Mouse (Mus musculus) CH12.LX (cell line): ENCODE data around the gene Kdelr1. TPM values are rescaled to one million over a fixed set of nuclear protein-coding genes. Genes with fewer than 3 reads are reported as not detected.
A peak's percentile ranks its signal among the peaks of the same experiment; 100 is the strongest.
"Not testable (repeated sequence)": the region's sequence is repeated elsewhere in the genome, so short reads cannot be mapped to it uniquely, and the experiment has no call there.

Experiments
- DNase-seq: peaks from one replicate; pipeline ENCODE4 v3.0.0-alpha.2; 2013; ENCODE audit errors: extremely low read depth
- H3K27ac ChIP-seq: 2 replicates; pipeline ENCODE4 v1.5.1; 2012; ENCODE audit warnings: low read depth, mild to moderate bottlenecking, control low read depth, moderate library complexity; ENCODE audit not compliant: insufficient read depth
- H3K27me3 ChIP-seq: replicated peaks from 2 replicates; pipeline ENCODE3; 2012; ENCODE audit warnings: inconsistent platforms
- H3K36me3 ChIP-seq, 2 experiments: replicated peaks in 1 of 2; 2 replicates each; pipeline versions ENCODE3 to v1.6.1; 2012; ENCODE audit warnings: inconsistent platforms in 1 of 2, low read length in 1 of 2, mild to moderate bottlenecking in 1 of 2, mixed read lengths in 1 of 2, moderate library complexity in 1 of 2; ENCODE audit not compliant: control insufficient read depth in 1 of 2, insufficient read depth in 1 of 2
- H3K4me1 ChIP-seq, 2 experiments: 2 replicates each; pipeline ENCODE4 v1.6.1; 2012; ENCODE audit warnings: inconsistent platforms in 1 of 2, moderate library complexity in 1 of 2; ENCODE audit not compliant: insufficient read depth in 2 of 2, control insufficient read depth in 1 of 2
- H3K4me2 ChIP-seq: 2 replicates; pipeline ENCODE4 v1.6.1; 2012; ENCODE audit warnings: low read depth, mild to moderate bottlenecking, control low read depth; ENCODE audit not compliant: poor library complexity, insufficient read depth, severe bottlenecking
- H3K4me3 ChIP-seq, 3 experiments: fragments of 150-350 bp in 1 of 3; sonication (generic) in 1 of 3; replicated peaks in 1 of 3; 2 replicates each; pipeline versions ENCODE3 to v1.5.1; 2011 to 2012; ENCODE audit warnings: low read depth in 2 of 3, low read length in 2 of 3, mild to moderate bottlenecking in 2 of 3, moderate library complexity in 2 of 3, control low read depth in 1 of 3, improper control_type of control experiment in 1 of 3, inconsistent platforms in 1 of 3, mixed read lengths in 1 of 3; ENCODE audit not compliant: poor library complexity in 1 of 3
- H3K79me2 ChIP-seq: replicated peaks from 2 replicates; pipeline ENCODE4 v1.6.1; 2012; ENCODE audit warnings: mild to moderate bottlenecking, moderate library complexity; ENCODE audit not compliant: control insufficient read depth, poor library complexity, insufficient read depth, severe bottlenecking; ENCODE audit errors: extremely low read depth
- H3K9ac ChIP-seq: 2 replicates; pipeline ENCODE4 v1.6.1; 2012; ENCODE audit warnings: low read depth, mild to moderate bottlenecking, control low read depth, moderate library complexity; ENCODE audit not compliant: insufficient read depth
- H3K9me3 ChIP-seq: replicated peaks from 2 replicates; pipeline ENCODE3; 2012; ENCODE audit warnings: low read length, inconsistent platforms, mixed read lengths
- BHLHE40 ChIP-seq: IDR thresholded peaks from 2 replicates; pipeline ENCODE4 v1.6.1; 2011; ENCODE audit warnings: mild to moderate bottlenecking, low read depth, low read length, improper control_type of control experiment
- CTCF ChIP-seq, 2 experiments: IDR thresholded peaks in 1 of 2; conservative IDR thresholded peaks in 1 of 2; 2 replicates each; pipeline ENCODE4 v1.5.1; 2011 to 2012; ENCODE audit warnings: low read depth in 2 of 2, low read length in 2 of 2, improper control_type of control experiment in 1 of 2, inconsistent platforms in 1 of 2, mild to moderate bottlenecking in 1 of 2, moderate library complexity in 1 of 2
- EP300 ChIP-seq: IDR thresholded peaks from 2 replicates; pipeline ENCODE4 v1.6.1; 2011; ENCODE audit warnings: low read length, improper control_type of control experiment
- ETS1 ChIP-seq: conservative IDR thresholded peaks from 2 replicates; pipeline ENCODE4 v1.6.1; 2012; ENCODE audit warnings: low read depth, mild to moderate bottlenecking, inconsistent platforms, low read length, improper control_type of control experiment, moderate library complexity
- HCFC1 ChIP-seq: IDR thresholded peaks from 2 replicates; pipeline ENCODE4 v1.6.1; 2012; ENCODE audit warnings: low read depth, mild to moderate bottlenecking, inconsistent platforms, low read length, improper control_type of control experiment
- IRF4 ChIP-seq: IDR thresholded peaks from 2 replicates; pipeline ENCODE4 v1.6.1; 2014; ENCODE audit warnings: low read depth, mild to moderate bottlenecking, inconsistent platforms, low read length, improper control_type of control experiment
- JUN ChIP-seq: IDR thresholded peaks from 2 replicates; pipeline ENCODE4 v1.6.1; 2011; ENCODE audit warnings: low read depth, mild to moderate bottlenecking, low read length, improper control_type of control experiment, moderate library complexity; ENCODE audit not compliant: insufficient read depth
- KAT2A ChIP-seq: IDR thresholded peaks from 2 replicates; pipeline ENCODE4 v1.6.1; 2012; ENCODE audit warnings: low read length, improper control_type of control experiment, inconsistent platforms; ENCODE audit not compliant: insufficient replicate concordance
- MAZ ChIP-seq: IDR thresholded peaks from 2 replicates; pipeline ENCODE4 v1.6.1; 2012; ENCODE audit warnings: low read depth, mild to moderate bottlenecking, inconsistent platforms, low read length, improper control_type of control experiment, moderate library complexity
- MEF2A ChIP-seq: IDR thresholded peaks from 2 replicates; pipeline ENCODE4 v1.6.1; 2014; ENCODE audit warnings: low read depth, mild to moderate bottlenecking, inconsistent platforms, low read length, improper control_type of control experiment, borderline replicate concordance
- MYC ChIP-seq: IDR thresholded peaks from 2 replicates; pipeline ENCODE4 v1.6.1; 2011; ENCODE audit warnings: low read depth, mild to moderate bottlenecking, improper control_type of control experiment, low read length
- PAX5 ChIP-seq: IDR thresholded peaks from 2 replicates; pipeline ENCODE4 v1.6.1; 2012; ENCODE audit warnings: low read length, inconsistent platforms, mixed read lengths
- POLR2A ChIP-seq: IDR thresholded peaks from 2 replicates; pipeline ENCODE4 v1.6.1; 2011; ENCODE audit warnings: low read depth, mild to moderate bottlenecking, improper control_type of control experiment, low read length
- SIN3A ChIP-seq: IDR thresholded peaks from 2 replicates; pipeline ENCODE4 v1.6.1; 2012; ENCODE audit warnings: low read length, improper control_type of control experiment, inconsistent platforms
- TBP ChIP-seq: conservative IDR thresholded peaks from 2 replicates; pipeline ENCODE4 v1.6.1; 2011; ENCODE audit warnings: low read depth, low read length, improper control_type of control experiment
- TCF12 ChIP-seq: IDR thresholded peaks from 2 replicates; pipeline ENCODE4 v1.6.1; 2014; ENCODE audit warnings: low read depth, mild to moderate bottlenecking, inconsistent platforms, low read length, improper control_type of control experiment
- USF1 ChIP-seq: IDR thresholded peaks from 2 replicates; pipeline ENCODE4 v1.6.1; 2014; ENCODE audit warnings: low read depth, mild to moderate bottlenecking, inconsistent platforms, low read length, improper control_type of control experiment
- USF2 ChIP-seq: conservative IDR thresholded peaks from 2 replicates; pipeline ENCODE4 v1.6.1; 2011; ENCODE audit warnings: low read depth, low read length, improper control_type of control experiment
- dilution Hi-C: fragments of 300-500 bp; cut with MboI; formaldehyde crosslinking; loops from 2 replicates; pipeline ENCODE4 v1.14.3; 2020; ENCODE audit warnings: low sequenced_read_pairs; ENCODE audit not compliant: extremely low pct_unique_long_range_greater_than_20kb, extremely low pct_ligation_motif_present
- in situ Hi-C: fragments of 300-500 bp; cut with MboI; formaldehyde crosslinking; loops from 3 replicates; pipeline ENCODE4 v1.14.3; 2019; ENCODE audit warnings: low sequenced_read_pairs, low pct_ligation_motif_present, low pct_unique_long_range_greater_than_20kb, mixed read lengths
- polyA plus RNA-seq: library from polyadenylated mRNA; unstranded; fragments of >175 nt; gene quantifications from 2 replicates; pipeline ENCODE4 v1.2.1, GENCODE M21; 2012; ENCODE audit warnings: low read depth; ENCODE audit not compliant: insufficient read length
- total RNA-seq, 2 experiments: library from RNA; depleted of rRNA; stranded (reverse); fragments of 300-350 nt in 1 of 2; fragments of >200 nt in 1 of 2; gene quantifications; 2 replicates each; pipeline ENCODE4 v1.2.3; 2012 to 2014

The Kdelr1 gene
- total and polyA plus RNA-seq, 3 experiments, result 59.7 to 80.5 (median 66.9) TPM

GRCm38 (mm10) chr7:45873061-45873947 is 732 bp downstream of the Kdelr1 start (continued):
- no peak for TF ChIP-seq PAX5
- peak; percentile 71; the same call in 1 of the 2 replicates for TF ChIP-seq SIN3A
- no peak for TF ChIP-seq USF2
- TF ChIP-seq MEF2A, result no peak
- TF ChIP-seq HCFC1, result peak; percentile 53; the same call in 1 of the 2 replicates
- TF ChIP-seq POLR2A, result no peak; the same call in 1 of the 2 replicates
- TF ChIP-seq CTCF (conservative IDR thresholded peaks at IDR 0.05 in 1 of 2, IDR thresholded peaks at IDR 0.05 in 1 of 2; ENCODE audit: low read depth in 2 of 2, low read length in 2 of 2), result no peak

DNA sequence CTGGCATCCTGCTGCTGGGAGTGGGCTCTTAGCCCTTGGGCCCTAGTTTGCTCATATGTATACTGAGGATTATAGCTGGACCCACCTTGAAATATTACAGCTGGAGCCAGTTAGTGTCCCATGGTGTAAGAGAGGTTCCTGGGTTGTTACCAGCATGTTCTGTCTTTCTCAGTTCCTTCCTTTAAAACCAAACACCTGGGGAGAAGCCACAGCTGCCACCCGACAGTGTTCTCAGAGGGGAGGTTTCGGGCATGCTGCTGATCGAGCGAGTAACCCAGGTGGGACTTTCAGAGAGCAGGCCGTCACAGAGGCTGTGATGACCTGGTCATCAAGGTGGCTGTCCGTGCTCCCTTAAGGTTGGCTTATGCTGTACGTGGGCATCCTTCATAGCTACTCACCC is 4.3 kb downstream of the Kdelr1 start:
- H3K79me2 ChIP-seq, result peaks cover 24% of the 10 kb centered on the region
- H3K36me3 ChIP-seq, result peaks cover 45 to 65% of the 10 kb centered on the region in 2 experiments

GRCm38 (mm10) chr7:45878278-45878677 is 5.7 kb downstream of the Kdelr1 start, which contains the start of gene Grin2d:
TSS of gene Grin2d (minus strand) at chr7:45878378.
- H3K4me2 ChIP-seq, H3K27me3 ChIP-seq, H3K27ac ChIP-seq, DNase-seq, H3K9ac ChIP-seq, H3K4me3 ChIP-seq, H3K9me3 ChIP-seq, in situ Hi-C loops, dilution Hi-C loops: not testable (repeated sequence)
- H3K79me2 ChIP-seq, result peaks cover 18% of the 10 kb centered on the region
- H3K36me3 ChIP-seq, result peaks cover 57 to 79% of the 10 kb centered on the region in 2 experiments
- H3K4me1 ChIP-seq, result peaks cover 11 to 33% of the 10 kb centered on the region in 2 experiments

More for the DNA sequence above, 4.3 kb downstream of the Kdelr1 start:
- Histone ChIP-seq H3K27ac (no peak overlapping the region), H3K4me3 (no peak overlapping the region), H3K4me1 (peaks cover 11 to 33% of the 10 kb centered on the region in 2 experiments), H3K9ac (no peak overlapping the region), H3K9me3 (peaks cover 4% of the 10 kb centered on the region), H3K27me3 (no peaks in the 10 kb centered on the region), H3K4me2 (no peak overlapping the region)
- in situ Hi-C loops, result no loop called here
- TF ChIP-seq TCF12, result peak; percentile 97
- peak; percentile 91 for TF ChIP-seq EP300
- TF ChIP-seq MAZ, result no peak
- TF ChIP-seq MEF2A, result peak; percentile 39; the same call in 1 of the 2 replicates
- TF ChIP-seq BHLHE40, result peak; percentile 32; the same call in 1 of the 2 replicates
- no peak for TF ChIP-seq USF1
- TF ChIP-seq MYC, result peak; percentile 22; the same call in 1 of the 2 replicates
- 0 out of 2 replicates have a peak, but pooled peaks have one; percentile 16 for TF ChIP-seq TBP
- TF ChIP-seq ETS1, result peak; percentile 45; the same call in 1 of the 2 replicates
- TF ChIP-seq KAT2A, result no peak
- peak; percentile 84 for TF ChIP-seq IRF4
- no peak for TF ChIP-seq JUN
- DNase-seq, result peak; percentile 60
- dilution Hi-C loops, result no loop called here
